Mouse (Mus musculus) forebrain, embryonic 10.5 days (tissue): ENCODE results near the gene Ngf. TPM values are rescaled to one million over a fixed set of nuclear protein-coding genes. Genes with fewer than 3 reads are reported as not detected.

Experiments
- DNase-seq: peaks from one replicate; pipeline ENCODE4 v3.0.0-alpha.2; 2017; ENCODE audit warnings: low spot score; ENCODE audit errors: extremely low spot score
- H3K27ac ChIP-seq: fragments of 300-500 bp; sonication (generic); 2 replicates; pipeline ENCODE4 v1.5.1; 2016; ENCODE audit warnings: mild to moderate bottlenecking
- H3K27me3 ChIP-seq: fragments of 300-500 bp; sonication (generic); 2 replicates; pipeline ENCODE4 v1.6.1; 2016; ENCODE audit warnings: mild to moderate bottlenecking; ENCODE audit not compliant: poor library complexity, severe bottlenecking
- H3K36me3 ChIP-seq: fragments of 300-500 bp; sonication (generic); replicated peaks from 2 replicates; pipeline ENCODE4 v1.6.1; 2016; ENCODE audit warnings: mild to moderate bottlenecking, moderate library complexity
- H3K4me1 ChIP-seq: fragments of 300-500 bp; sonication (generic); 2 replicates; pipeline ENCODE4 v1.6.1; 2016
- H3K4me3 ChIP-seq: fragments of 300-500 bp; sonication (generic); 2 replicates; pipeline ENCODE4 v1.5.1; 2016; ENCODE audit warnings: mild to moderate bottlenecking, moderate library complexity
- H3K9me3 ChIP-seq: fragments of 300-500 bp; sonication (generic); 2 replicates; pipeline ENCODE4 v1.6.1; 2016; ENCODE audit warnings: mild to moderate bottlenecking, moderate library complexity
- WGBS: fragments of 180-500 bp; shearing (Covaris S2); methylation state at CpG from one replicate; pipeline ENCODE4 v1.1.7; 2016; 5-methylcytosine and 5-hydroxymethylcytosine counted together
- polyA plus RNA-seq: library from polyadenylated mRNA; unstranded; fragments of >200 nt; fragmentation: Nextera tagmentation; extraction: Ambion mirVana; gene quantifications from 2 replicates; pipeline ENCODE4 v1.2.1, GENCODE M21; 2016

Gene Ngf
- polyA plus RNA-seq, 1 experiment from 2014 or later = 0.31 TPM

DNA sequence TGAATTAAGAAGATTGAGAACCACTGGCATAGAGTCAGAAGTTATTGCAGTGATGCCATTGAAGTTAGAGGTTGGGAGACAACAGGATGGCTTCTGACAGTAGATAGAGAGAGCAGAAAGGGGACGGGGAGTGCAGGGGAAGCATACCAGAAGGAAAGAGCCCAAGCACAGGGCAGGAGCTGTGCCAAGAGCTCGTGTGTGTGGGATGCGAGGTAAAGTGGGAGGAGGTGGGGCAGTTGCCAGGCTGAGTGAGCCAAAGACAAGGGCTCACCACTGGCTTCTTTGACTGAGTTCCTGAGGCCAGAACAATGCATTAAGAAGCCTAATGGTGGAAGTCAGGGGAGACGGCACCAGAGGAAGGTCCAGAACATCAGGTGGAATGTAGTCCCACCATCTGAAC lies 47.2 kb downstream of the Ngf start:
- H3K4me1 ChIP-seq = no peaks in the 10 kb centered on the region
- H3K4me3 ChIP-seq = no peak overlapping the region
- no peak overlapping the region for H3K27ac ChIP-seq
- no peaks in the 10 kb centered on the region for H3K27me3 ChIP-seq
- DNase-seq = no peak
- WGBS = 91% methylated on average over 4 of the region's 4 CpGs
- H3K36me3 ChIP-seq = no peaks in the 10 kb centered on the region
- no peaks in the 10 kb centered on the region for H3K9me3 ChIP-seq

DNA sequence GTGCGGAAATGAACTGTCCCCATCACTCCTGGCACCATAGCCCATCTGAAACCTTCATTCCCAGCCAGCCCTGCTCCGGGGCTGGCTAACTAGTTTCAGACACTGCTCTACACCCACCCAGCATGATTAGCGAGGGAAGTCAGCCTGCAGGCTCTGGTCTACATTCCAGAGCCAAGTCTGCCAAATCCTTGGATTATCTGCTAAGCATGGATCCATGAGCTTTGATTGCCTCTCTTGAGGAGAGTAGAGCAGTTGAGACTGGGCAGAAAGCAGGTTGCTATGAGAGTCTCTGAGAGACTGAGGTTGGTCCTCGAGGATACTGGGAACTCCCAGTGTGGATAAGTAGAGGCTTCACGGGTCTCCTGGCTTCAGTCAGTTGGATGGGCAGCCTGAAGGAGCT lies 51.3 kb downstream of the Ngf start:
- Histone ChIP-seq H3K9me3 (no peaks in the 10 kb centered on the region), H3K27me3 (no peaks in the 10 kb centered on the region), H3K4me3 (no peak overlapping the region), H3K4me1 (no peaks in the 10 kb centered on the region; the same call in 1 of the 2 replicates), H3K27ac (no peak overlapping the region), H3K36me3 (no peaks in the 10 kb centered on the region)
- no peak for DNase-seq
- WGBS = 72% methylated on average over 5 of the region's 5 CpGs

DNA sequence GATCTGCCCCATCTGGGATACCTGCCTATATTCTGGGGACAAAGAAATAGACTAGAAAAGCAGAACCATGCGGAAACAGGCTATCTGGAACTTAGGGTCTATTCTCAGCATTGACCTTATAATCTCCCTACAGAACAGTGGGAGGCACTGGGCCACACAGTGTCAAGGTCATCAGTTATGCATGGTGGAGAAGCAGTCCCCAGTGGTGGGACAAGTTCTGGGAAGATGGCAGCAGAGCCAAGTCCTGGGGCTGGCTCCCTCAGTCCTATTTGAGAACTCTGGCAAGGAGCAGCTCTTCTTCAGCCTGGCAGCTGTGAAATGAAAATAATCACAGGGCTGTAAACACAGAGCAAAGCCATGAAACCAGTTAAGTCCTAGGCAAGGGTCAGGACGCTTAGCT lies 54.0 kb downstream of the Ngf start:
- DNase-seq = no peak
- Histone ChIP-seq H3K4me3 (no peak overlapping the region), H3K27ac (no peak overlapping the region), H3K4me1 (peaks cover 11% of the 10 kb centered on the region; the same call in 1 of the 2 replicates), H3K9me3 (no peaks in the 10 kb centered on the region), H3K27me3 (no peaks in the 10 kb centered on the region), H3K36me3 (no peaks in the 10 kb centered on the region)
- 90% methylated on average over 2 of the region's 2 CpGs for WGBS

DNA sequence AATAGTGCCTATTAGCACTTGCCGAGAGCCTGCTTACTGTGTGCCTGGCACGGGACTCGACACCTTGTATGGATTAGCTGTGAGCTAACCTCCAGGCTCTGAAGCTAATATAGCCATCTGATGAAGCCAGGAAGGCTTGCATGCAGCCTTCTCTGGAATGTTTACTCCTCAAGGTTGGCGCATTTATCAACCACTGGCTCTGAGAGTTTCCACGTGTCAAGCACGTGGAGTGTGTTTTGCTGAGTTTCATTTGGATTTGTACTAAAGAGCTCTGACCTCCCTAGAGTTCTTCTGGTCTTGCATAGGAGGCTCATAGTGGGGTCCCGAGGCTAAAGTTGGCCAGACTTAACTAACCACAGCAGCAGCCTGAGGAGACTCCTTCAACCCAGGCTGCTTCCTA lies 55.2 kb downstream of the Ngf start:
- H3K9me3 ChIP-seq = no peaks in the 10 kb centered on the region
- H3K4me3 ChIP-seq = no peak overlapping the region
- no peaks in the 10 kb centered on the region for H3K27me3 ChIP-seq
- DNase-seq = no peak
- peaks cover 11% of the 10 kb centered on the region; the same call in 1 of the 2 replicates for H3K4me1 ChIP-seq
- no peaks in the 10 kb centered on the region for H3K36me3 ChIP-seq
- no peak overlapping the region for H3K27ac ChIP-seq
- WGBS = 85% methylated on average over 7 of the region's 7 CpGs

GRCm38 (mm10) chr3:102525856-102526255 lies 56.1 kb downstream of the Ngf start:
- WGBS = 85% methylated on average over 8 of the region's 8 CpGs
- no peaks in the 10 kb centered on the region for H3K9me3 ChIP-seq
- no peaks in the 10 kb centered on the region for H3K36me3 ChIP-seq
- H3K27me3 ChIP-seq = no peaks in the 10 kb centered on the region
- peaks cover 11% of the 10 kb centered on the region; the same call in 1 of the 2 replicates for H3K4me1 ChIP-seq
- H3K4me3 ChIP-seq = no peak overlapping the region
- DNase-seq = no peak
- H3K27ac ChIP-seq = no peak overlapping the region

- no peaks in the 10 kb centered on the region for H3K9me3 ChIP-seq
- H3K4me1 ChIP-seq = peaks cover 11% of the 10 kb centered on the region; the same call in 1 of the 2 replicates
- WGBS = 74% methylated on average over 6 of the region's 6 CpGs
- no peaks in the 10 kb centered on the region for H3K27me3 ChIP-seq
- DNase-seq = no peak
- no peaks in the 10 kb centered on the region for H3K36me3 ChIP-seq
- no peak overlapping the region for H3K4me3 ChIP-seq
- no peak overlapping the region for H3K27ac ChIP-seq
These were observed 56.8 kb downstream of the Ngf start for GRCm38 (mm10) chr3:102526481-102526880.

DNA sequence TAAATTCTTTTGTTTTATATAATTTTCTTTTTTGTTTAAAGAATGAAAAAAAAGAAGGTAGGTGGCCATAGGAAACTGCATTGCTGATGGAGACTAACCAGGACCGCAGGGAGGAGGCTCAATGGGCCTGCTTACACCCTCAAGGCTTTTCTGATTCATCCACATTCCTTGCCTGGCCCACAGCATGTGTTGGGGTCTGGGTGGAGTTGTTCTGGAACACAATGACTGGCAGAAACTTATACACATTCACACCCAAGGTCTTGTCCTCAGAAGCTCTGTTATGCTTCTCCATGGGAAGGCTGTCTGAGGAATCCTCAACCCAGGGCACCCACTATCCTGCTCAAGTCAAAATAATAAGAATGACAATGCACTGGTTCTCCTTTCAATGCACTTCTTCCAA lies 65.0 kb downstream of the Ngf start:
- Histone ChIP-seq H3K27me3 (no peaks in the 10 kb centered on the region), H3K36me3 (no peaks in the 10 kb centered on the region), H3K4me1 (no peaks in the 10 kb centered on the region), H3K9me3 (no peaks in the 10 kb centered on the region), H3K4me3 (no peak overlapping the region), H3K27ac (no peak overlapping the region)
- no peak for DNase-seq
- 85% methylated on average over 1 of the region's 1 CpGs for WGBS

GRCm38 (mm10) chr3:102543646-102544045 lies 73.9 kb downstream of the Ngf start:
- no peak for DNase-seq
- no peaks in the 10 kb centered on the region for H3K9me3 ChIP-seq
- H3K36me3 ChIP-seq = no peaks in the 10 kb centered on the region
- WGBS = 81% methylated on average over 5 of the region's 5 CpGs
- H3K4me3 ChIP-seq = no peak overlapping the region
- H3K27me3 ChIP-seq = no peaks in the 10 kb centered on the region
- H3K27ac ChIP-seq = no peak overlapping the region
- no peaks in the 10 kb centered on the region for H3K4me1 ChIP-seq

GRCm38 (mm10) chr3:102547536-102547935 lies 77.8 kb downstream of the Ngf start:
- WGBS = 85% methylated on average over 5 of the region's 5 CpGs
- no peaks in the 10 kb centered on the region for H3K27me3 ChIP-seq
- no peak for DNase-seq

GRCm38 (mm10) chr3:102553935-102554670 lies 84.4 kb downstream of the Ngf start:
- no peaks in the 10 kb centered on the region for H3K4me1 ChIP-seq
- no peak overlapping the region for H3K27ac ChIP-seq
- no peaks in the 10 kb centered on the region for H3K36me3 ChIP-seq
- H3K9me3 ChIP-seq = no peaks in the 10 kb centered on the region
- H3K27me3 ChIP-seq = no peaks in the 10 kb centered on the region
- no peak for DNase-seq
- WGBS = 90% methylated on average over 6 of the region's 6 CpGs
- H3K4me3 ChIP-seq = no peak overlapping the region

More at GRCm38 (mm10) chr3:102547536-102547935, 77.8 kb downstream of the Ngf start:
- H3K27ac ChIP-seq = no peak overlapping the region
- no peak overlapping the region for H3K4me3 ChIP-seq
- no peaks in the 10 kb centered on the region for H3K9me3 ChIP-seq
- H3K4me1 ChIP-seq = no peaks in the 10 kb centered on the region
- H3K36me3 ChIP-seq = no peaks in the 10 kb centered on the region

DNA sequence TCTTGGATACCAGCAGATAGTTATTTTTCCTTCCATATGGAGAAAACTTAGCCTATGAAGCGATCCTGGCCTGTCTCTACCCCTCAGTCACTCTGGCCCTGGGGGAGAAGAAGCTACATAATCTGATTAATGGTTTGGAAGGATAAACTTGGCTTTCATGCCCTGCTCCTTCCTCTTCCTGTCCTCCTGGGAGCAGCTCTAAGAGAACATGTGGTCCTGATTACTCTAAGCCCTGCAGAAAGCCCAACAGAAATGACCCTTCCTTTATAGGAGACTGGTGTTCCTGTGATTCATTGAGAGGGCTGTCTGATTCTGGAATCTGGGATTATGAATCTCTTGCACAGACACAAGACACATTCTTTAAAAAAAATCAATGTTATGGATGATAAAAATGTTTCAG lies 86.4 kb downstream of the Ngf start:
- 48% methylated on average over 1 of the region's 1 CpGs for WGBS
- no peak for DNase-seq
- Histone ChIP-seq H3K27ac (no peak overlapping the region), H3K4me3 (no peak overlapping the region), H3K4me1 (peaks cover 4% of the 10 kb centered on the region; the same call in 1 of the 2 replicates), H3K27me3 (no peaks in the 10 kb centered on the region), H3K36me3 (no peaks in the 10 kb centered on the region), H3K9me3 (no peaks in the 10 kb centered on the region)

DNA sequence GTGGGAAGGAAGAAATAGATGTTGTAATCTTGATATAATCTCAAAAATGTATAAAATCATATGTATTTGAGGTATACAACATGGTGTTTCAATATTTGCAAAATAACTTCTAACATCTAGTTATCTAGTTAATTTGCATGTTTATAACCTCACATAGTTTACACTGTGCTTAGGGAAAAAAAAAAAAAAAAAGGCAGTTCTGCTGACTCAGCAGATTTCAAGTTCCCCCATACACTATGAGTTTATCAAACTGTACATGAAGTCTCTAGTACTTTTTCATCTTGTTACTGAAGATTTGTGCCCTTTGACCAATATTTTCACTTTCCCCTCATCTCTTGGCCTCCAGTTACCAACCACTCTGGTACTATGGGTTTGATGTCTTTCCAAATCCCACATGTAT lies 86.9 kb downstream of the Ngf start:
- Histone ChIP-seq H3K4me1 (peaks cover 4% of the 10 kb centered on the region; the same call in 1 of the 2 replicates), H3K4me3 (no peak overlapping the region), H3K36me3 (no peaks in the 10 kb centered on the region), H3K27me3 (no peaks in the 10 kb centered on the region), H3K27ac (no peak overlapping the region), H3K9me3 (no peaks in the 10 kb centered on the region)
- no peak for DNase-seq
